Mouse (Mus musculus) lung, embryonic 16.5 days (tissue): ENCODE measurements at regions not wholly inside any gene's neighbourhood (a gene's known extent, or its start where the extent isn't known, plus 50 kb on each side); places are given as distances from the start of the nearest gene placed in this dataset.

Experiments
- ATAC-seq: fragments of 200-750 bp; cut with Nextera tagmentation; 2 replicates; pipeline ENCODE4 v1.8.0; 2017; ENCODE audit warnings: low read depth, mild to moderate bottlenecking, moderate library complexity
- H3K27ac ChIP-seq: fragments of 300-500 bp; sonication (generic); 2 replicates; pipeline ENCODE4 v1.5.1; 2014; ENCODE audit warnings: mild to moderate bottlenecking, control low read depth, low read length
- H3K27me3 ChIP-seq: fragments of 300-500 bp; sonication (generic); 2 replicates; pipeline ENCODE4 v1.6.1; 2014; ENCODE audit warnings: low read depth, low read length, mixed read lengths; ENCODE audit not compliant: control insufficient read depth, insufficient read depth
- H3K36me3 ChIP-seq: fragments of 300-500 bp; sonication (generic); 2 replicates; pipeline ENCODE4 v1.6.1; 2014; ENCODE audit warnings: low read length; ENCODE audit not compliant: control insufficient read depth, insufficient read depth
- H3K4me1 ChIP-seq: fragments of 300-500 bp; sonication (generic); replicated peaks from 2 replicates; pipeline ENCODE4 v1.6.1; 2014; ENCODE audit warnings: low read length, mixed read lengths; ENCODE audit not compliant: control insufficient read depth, insufficient read depth
- H3K4me2 ChIP-seq: fragments of 300-500 bp; sonication (generic); 2 replicates; pipeline ENCODE4 v1.6.1; 2014; ENCODE audit warnings: low read depth, low read length, control low read depth
- H3K4me3 ChIP-seq: fragments of 300-500 bp; sonication (generic); 2 replicates; pipeline ENCODE4 v1.5.1; 2014; ENCODE audit warnings: mild to moderate bottlenecking, low read length, control low read depth
- H3K9ac ChIP-seq: fragments of 300-500 bp; sonication (generic); 2 replicates; pipeline ENCODE4 v1.6.1; 2014; ENCODE audit warnings: low read length, control low read depth
- H3K9me3 ChIP-seq: fragments of 300-500 bp; sonication (generic); 2 replicates; pipeline ENCODE4 v1.6.1; 2016; ENCODE audit warnings: low read length; ENCODE audit not compliant: control insufficient read depth
- WGBS: fragments of 180-500 bp; shearing (Covaris S2); extraction: QIAGEN DNeasy Blood & Tissue Kit; methylation state at CpG from one replicate; pipeline ENCODE4 v1.1.7; 2014; 5-methylcytosine and 5-hydroxymethylcytosine counted together

DNA sequence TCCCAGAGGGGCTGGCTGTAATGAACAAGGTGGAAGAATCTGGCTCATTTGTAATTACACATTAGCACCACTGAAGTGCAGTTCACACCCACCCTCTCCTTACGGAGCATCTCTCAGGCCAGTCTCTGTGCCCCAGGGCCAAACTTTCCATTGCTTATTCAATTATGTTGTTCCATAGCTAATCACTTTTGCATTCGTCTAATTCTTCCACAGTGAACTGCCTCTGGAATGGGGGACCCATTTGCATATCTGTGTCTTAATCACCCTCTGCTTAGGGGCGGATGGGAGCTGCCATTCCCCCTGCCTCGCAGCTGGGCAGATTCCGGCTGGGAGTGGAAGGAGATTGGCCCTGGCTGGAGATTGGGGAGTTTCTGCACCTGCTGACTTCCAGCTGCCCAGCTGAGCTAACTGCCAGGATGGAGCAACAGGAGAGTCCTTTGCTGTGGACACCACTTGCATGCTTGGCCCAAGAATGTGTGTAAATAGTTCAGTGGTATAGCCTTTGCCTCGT is 337.2 kb downstream of the Foxo1 start:
- no peak for ATAC-seq
- Histone ChIP-seq H3K27me3 (no peaks in the 10 kb centered on the region), H3K9me3 (no peaks in the 10 kb centered on the region), H3K4me3 (no peak overlapping the region), H3K9ac (no peak overlapping the region), H3K4me1 (no peaks in the 10 kb centered on the region), H3K4me2 (no peak overlapping the region), H3K27ac (no peak overlapping the region), H3K36me3 (no peaks in the 10 kb centered on the region)
- WGBS = 71% methylated on average over 6 of the region's 6 CpGs

DNA sequence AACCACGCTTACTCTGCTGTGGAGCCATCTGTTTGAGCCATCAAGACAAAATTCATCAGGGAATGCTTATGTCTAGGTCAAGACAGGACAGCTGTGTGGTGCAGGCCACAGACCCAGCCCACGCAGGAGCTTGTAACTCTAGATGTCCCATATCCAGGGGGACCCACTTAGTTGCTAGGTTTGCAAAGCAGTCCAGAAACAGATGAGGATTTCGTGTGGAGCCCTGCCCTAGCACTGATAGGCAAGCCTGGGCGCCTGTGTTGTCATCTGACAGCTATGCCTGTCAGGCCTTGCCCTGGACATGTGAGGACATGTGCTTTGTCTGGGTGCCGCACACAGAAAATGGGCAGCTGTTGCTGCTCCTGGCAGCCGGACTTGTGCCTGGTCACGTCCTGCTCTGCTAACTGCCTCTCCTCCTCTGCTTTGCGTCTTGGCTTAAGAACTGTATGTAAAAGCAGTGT is 335.1 kb downstream of the Foxo1 start:
- WGBS = 55% methylated on average over 8 of the region's 8 CpGs
- Histone ChIP-seq H3K4me1 (no peaks in the 10 kb centered on the region), H3K36me3 (no peaks in the 10 kb centered on the region), H3K9me3 (no peaks in the 10 kb centered on the region), H3K4me3 (no peak overlapping the region), H3K9ac (no peak overlapping the region), H3K4me2 (no peak overlapping the region), H3K27me3 (no peaks in the 10 kb centered on the region), H3K27ac (no peak overlapping the region)
- peak; percentile 88 for ATAC-seq

GRCm38 (mm10) chr3:52601011-52601745 is 333.0 kb downstream of the Foxo1 start:
- H3K4me1 ChIP-seq = no peaks in the 10 kb centered on the region

GRCm38 (mm10) chr3:52600581-52600980 is 332.4 kb downstream of the Foxo1 start:
- Histone ChIP-seq H3K4me2 (no peak overlapping the region), H3K9ac (no peak overlapping the region), H3K36me3 (no peaks in the 10 kb centered on the region), H3K4me1 (no peaks in the 10 kb centered on the region), H3K9me3 (no peaks in the 10 kb centered on the region), H3K4me3 (no peak overlapping the region), H3K27me3 (no peaks in the 10 kb centered on the region), H3K27ac (no peak overlapping the region)
- ATAC-seq = no peak
- WGBS = 76% methylated on average over 13 of the region's 13 CpGs

More at GRCm38 (mm10) chr3:52601011-52601745, 333.0 kb downstream of the Foxo1 start:
- Histone ChIP-seq H3K4me2 (no peak overlapping the region), H3K27me3 (no peaks in the 10 kb centered on the region), H3K4me3 (no peak overlapping the region), H3K9ac (no peak overlapping the region), H3K9me3 (no peaks in the 10 kb centered on the region), H3K27ac (no peak overlapping the region), H3K36me3 (no peaks in the 10 kb centered on the region)
- WGBS = 75% methylated on average over 21 of the region's 21 CpGs
- peak; percentile 31; the same call in 1 of the 2 replicates for ATAC-seq

GRCm38 (mm10) chr3:52600146-52600545 is 332.0 kb downstream of the Foxo1 start:
- Histone ChIP-seq H3K4me2 (no peak overlapping the region), H3K4me3 (no peak overlapping the region), H3K9ac (no peak overlapping the region), H3K4me1 (no peaks in the 10 kb centered on the region), H3K27me3 (no peaks in the 10 kb centered on the region), H3K27ac (no peak overlapping the region), H3K36me3 (no peaks in the 10 kb centered on the region), H3K9me3 (no peaks in the 10 kb centered on the region)
- ATAC-seq = no peak
- WGBS = 81% methylated on average over 4 of the region's 4 CpGs

DNA sequence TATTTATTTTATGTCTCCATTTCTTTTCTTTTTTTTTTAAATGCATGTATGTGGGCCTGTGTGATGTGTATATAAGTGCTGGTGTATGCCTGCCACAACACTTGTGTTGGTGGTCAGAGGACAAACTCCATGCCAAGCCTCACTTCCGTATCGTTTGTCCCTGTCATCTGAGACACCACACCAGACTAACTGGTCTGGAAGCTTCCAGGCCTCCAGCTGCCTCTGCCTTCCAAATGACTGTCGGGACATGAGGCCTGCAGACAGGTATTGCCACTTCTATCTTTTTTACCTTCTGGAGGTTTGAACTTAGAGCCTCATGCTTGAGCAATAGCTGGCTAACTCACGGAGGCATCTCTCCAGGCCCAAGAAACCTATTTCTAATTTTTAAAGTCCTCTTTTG is 318.3 kb downstream of the Foxo1 start:
- no peak overlapping the region for H3K4me2 ChIP-seq
- no peaks in the 10 kb centered on the region for H3K27me3 ChIP-seq
- WGBS = 73% methylated on average over 4 of the region's 4 CpGs
- H3K27ac ChIP-seq = no peak overlapping the region
- no peaks in the 10 kb centered on the region for H3K9me3 ChIP-seq
- no peak overlapping the region for H3K4me3 ChIP-seq
- no peaks in the 10 kb centered on the region for H3K36me3 ChIP-seq
- H3K9ac ChIP-seq = no peak overlapping the region
- no peak for ATAC-seq
- no peaks in the 10 kb centered on the region for H3K4me1 ChIP-seq

DNA sequence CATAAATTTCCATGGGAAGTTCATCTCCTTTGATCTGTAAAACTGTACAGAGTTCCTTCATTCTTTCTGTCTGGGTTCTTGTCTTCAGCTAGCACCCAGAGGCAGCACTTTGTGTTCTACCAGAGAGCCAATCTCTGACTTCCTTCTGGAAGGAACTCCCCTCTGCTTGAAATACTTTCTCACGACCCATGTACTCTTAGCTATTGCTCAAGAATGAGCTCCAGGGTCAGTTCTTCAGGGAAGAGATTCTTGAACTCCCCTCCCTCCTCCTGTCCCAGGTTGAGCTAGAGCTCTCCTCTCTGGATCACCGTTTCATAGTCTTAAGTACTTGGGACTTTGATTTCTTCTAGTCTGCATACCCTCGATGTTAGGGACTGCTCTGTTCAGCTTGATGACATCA is 311.8 kb downstream of the Foxo1 start:
- Histone ChIP-seq H3K4me2 (no peak overlapping the region), H3K4me3 (no peak overlapping the region), H3K27ac (no peak overlapping the region), H3K9ac (no peak overlapping the region), H3K9me3 (no peaks in the 10 kb centered on the region), H3K27me3 (no peaks in the 10 kb centered on the region; the same call in 1 of the 2 replicates), H3K4me1 (no peaks in the 10 kb centered on the region), H3K36me3 (no peaks in the 10 kb centered on the region)
- ATAC-seq = no peak
- 64% methylated on average over 3 of the region's 3 CpGs for WGBS

- Histone ChIP-seq H3K27ac (no peak overlapping the region), H3K36me3 (no peaks in the 10 kb centered on the region), H3K27me3 (no peaks in the 10 kb centered on the region; the same call in 1 of the 2 replicates), H3K9ac (no peak overlapping the region), H3K4me3 (no peak overlapping the region), H3K4me2 (no peak overlapping the region), H3K4me1 (no peaks in the 10 kb centered on the region), H3K9me3 (no peaks in the 10 kb centered on the region)
- no peak for ATAC-seq
- WGBS = 88% methylated on average over 3 of the region's 3 CpGs
Measured at GRCm38 (mm10) chr3:52579096-52579495, 311.0 kb downstream of the Foxo1 start.

DNA sequence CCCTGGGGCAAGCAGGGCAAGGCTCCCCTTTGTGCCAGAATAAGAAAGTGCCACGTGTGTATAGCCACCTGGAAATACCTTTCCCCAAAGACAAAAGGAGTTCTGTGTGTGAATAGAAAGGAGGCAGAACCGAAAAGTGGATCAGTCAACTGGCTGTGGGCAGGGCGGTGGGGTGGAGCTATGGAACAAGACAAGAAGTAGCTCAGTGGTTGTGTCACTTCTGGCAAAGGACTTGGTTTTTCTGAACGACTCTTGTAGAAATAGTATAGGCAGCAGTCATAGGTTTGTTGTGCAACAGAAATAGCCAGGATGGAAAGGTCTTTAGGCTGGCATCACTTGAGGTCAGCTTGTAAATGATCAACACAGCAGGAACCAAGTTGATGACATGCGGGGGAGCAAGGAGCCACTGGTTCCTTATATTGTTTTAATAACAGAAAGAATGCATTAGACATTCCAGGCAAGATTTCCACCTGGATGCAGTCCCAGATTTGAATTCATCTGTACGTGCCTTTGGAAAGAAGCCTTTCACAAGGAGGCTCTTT is 308.6 kb downstream of the Foxo1 start:
- H3K4me2 ChIP-seq = no peak overlapping the region
- H3K9ac ChIP-seq = no peak overlapping the region
- no peaks in the 10 kb centered on the region for H3K36me3 ChIP-seq
- no peaks in the 10 kb centered on the region for H3K9me3 ChIP-seq
- H3K27me3 ChIP-seq = no peaks in the 10 kb centered on the region; the same call in 1 of the 2 replicates
- 50% methylated on average over 6 of the region's 6 CpGs for WGBS
- no peaks in the 10 kb centered on the region for H3K4me1 ChIP-seq
- ATAC-seq = no peak
- no peak overlapping the region for H3K27ac ChIP-seq
- no peak overlapping the region for H3K4me3 ChIP-seq
